Mouse (Mus musculus) intestine, postnatal 0 days (tissue): ENCODE data around the gene Tspan14. TPM values are rescaled to one million over a fixed set of nuclear protein-coding genes. Genes with fewer than 3 reads are reported as not detected.
A peak's percentile ranks its signal among the peaks of the same experiment; 100 is the strongest.

Experiments used
- ATAC-seq: fragments of 200-750 bp; cut with Nextera tagmentation; 2 replicates; pipeline ENCODE4 v1.8.0; 2017; ENCODE audit warnings: mild to moderate bottlenecking, moderate TSS enrichment, moderate library complexity
- H3K27ac ChIP-seq: fragments of 300-500 bp; sonication (generic); 2 replicates; pipeline ENCODE4 v1.5.1; 2014; ENCODE audit warnings: mild to moderate bottlenecking, low read depth, low read length, moderate library complexity
- H3K27me3 ChIP-seq: fragments of 300-500 bp; sonication (generic); replicated peaks from 2 replicates; pipeline ENCODE4 v1.6.1; 2014; ENCODE audit warnings: low read length, mixed read lengths; ENCODE audit not compliant: control insufficient read depth, insufficient read depth
- H3K36me3 ChIP-seq: fragments of 300-500 bp; sonication (generic); 2 replicates; pipeline ENCODE4 v1.6.1; 2014; ENCODE audit warnings: mild to moderate bottlenecking, moderate library complexity; ENCODE audit not compliant: control insufficient read depth, insufficient read depth
- H3K4me1 ChIP-seq: fragments of 300-500 bp; sonication (generic); replicated peaks from 2 replicates; pipeline ENCODE4 v1.6.1; 2014; ENCODE audit warnings: antibody characterized with exemption, low read length, mixed read lengths; ENCODE audit not compliant: control insufficient read depth, insufficient read depth
- H3K4me2 ChIP-seq: fragments of 300-500 bp; sonication (generic); replicated peaks from 2 replicates; pipeline ENCODE4 v1.6.1; 2014; ENCODE audit warnings: low read depth, mild to moderate bottlenecking, moderate library complexity
- H3K4me3 ChIP-seq: fragments of 300-500 bp; sonication (generic); 2 replicates; pipeline ENCODE4 v1.5.1; 2014; ENCODE audit warnings: low read depth, low read length
- H3K9ac ChIP-seq: fragments of 300-500 bp; sonication (generic); 2 replicates; pipeline ENCODE4 v1.6.1; 2014; ENCODE audit warnings: mild to moderate bottlenecking, low read depth, low read length
- H3K9me3 ChIP-seq: fragments of 300-500 bp; sonication (generic); 2 replicates; pipeline ENCODE4 v1.6.1; 2016; ENCODE audit warnings: mixed run types; ENCODE audit not compliant: control insufficient read depth
- CTCF ChIP-seq: sonication (generic); IDR thresholded peaks from 2 replicates; pipeline ENCODE4 v1.5.1; 2016; ENCODE audit warnings: low read depth, mild to moderate bottlenecking, control low read depth, antibody characterized with exemption, moderate library complexity
- WGBS: fragments of 180-500 bp; shearing (Covaris S2); extraction: QIAGEN DNeasy Blood & Tissue Kit; methylation state at CpG from one replicate; pipeline ENCODE4 v1.1.7; 2014; 5-methylcytosine and 5-hydroxymethylcytosine counted together
- polyA plus RNA-seq: library from polyadenylated mRNA; unstranded; fragments of >200 nt; fragmentation: Nextera tagmentation; extraction: Ambion mirVana; gene quantifications from 2 replicates; pipeline ENCODE4 v1.2.1, GENCODE M21; 2015

Gene Tspan14
- polyA plus RNA-seq, 1 experiment from 2014 or later: 30.5 TPM

- no peak for ATAC-seq
- peaks cover 85% of the 10 kb centered on the region for H3K36me3 ChIP-seq
- no peak overlapping the region for H3K4me3 ChIP-seq
Observed at GRCm38 (mm10) chr14:40911529-40911928, 55.1 kb downstream of the Tspan14 start.

GRCm38 (mm10) chr14:40908763-40909162 is 57.8 kb downstream of the Tspan14 start:
- Histone ChIP-seq H3K27ac (no peak overlapping the region), H3K4me1 (no peaks in the 10 kb centered on the region), H3K9ac (no peak overlapping the region), H3K27me3 (no peaks in the 10 kb centered on the region), H3K4me3 (no peak overlapping the region), H3K36me3 (peaks cover 66% of the 10 kb centered on the region), H3K4me2 (no peak overlapping the region), H3K9me3 (no peaks in the 10 kb centered on the region)
- 90% methylated on average over 9 of the region's 9 CpGs for WGBS
- TF ChIP-seq CTCF: no peak
- no peak for ATAC-seq

More at GRCm38 (mm10) chr14:40911529-40911928, 55.1 kb downstream of the Tspan14 start:
- H3K9ac ChIP-seq: no peak overlapping the region
- no peak overlapping the region for H3K27ac ChIP-seq
- no peak overlapping the region for H3K4me2 ChIP-seq
- no peaks in the 10 kb centered on the region for H3K4me1 ChIP-seq
- no peak for TF ChIP-seq CTCF
- H3K27me3 ChIP-seq: no peaks in the 10 kb centered on the region
- H3K9me3 ChIP-seq: no peaks in the 10 kb centered on the region

DNA sequence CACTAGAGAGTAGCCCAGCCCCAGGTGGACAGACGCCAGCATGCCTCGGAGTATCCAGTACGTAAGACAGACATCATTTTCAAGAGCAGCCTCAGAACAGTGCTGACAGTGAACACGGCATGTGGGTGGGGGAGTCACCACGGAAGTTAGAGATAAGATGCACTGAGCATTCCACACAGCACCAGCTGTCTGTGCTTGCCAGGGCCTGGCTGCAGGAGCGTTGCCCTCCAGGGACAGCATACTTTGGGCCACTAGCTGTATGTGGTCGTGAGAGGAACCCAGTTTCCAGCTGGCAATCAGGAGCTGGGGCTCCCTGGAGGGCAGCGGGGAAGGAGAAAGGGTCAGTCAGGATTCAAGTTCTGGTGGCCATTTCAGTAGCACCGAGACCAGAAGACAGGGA is 59.8 kb downstream of the Tspan14 start:
- Histone ChIP-seq H3K36me3 (peaks cover 54% of the 10 kb centered on the region), H3K4me2 (no peak overlapping the region), H3K4me3 (no peak overlapping the region), H3K9ac (no peak overlapping the region), H3K4me1 (no peaks in the 10 kb centered on the region), H3K9me3 (no peaks in the 10 kb centered on the region), H3K27me3 (no peaks in the 10 kb centered on the region), H3K27ac (no peak overlapping the region)
- WGBS: 74% methylated on average over 9 of the region's 9 CpGs
- no peak for TF ChIP-seq CTCF
- no peak for ATAC-seq

DNA sequence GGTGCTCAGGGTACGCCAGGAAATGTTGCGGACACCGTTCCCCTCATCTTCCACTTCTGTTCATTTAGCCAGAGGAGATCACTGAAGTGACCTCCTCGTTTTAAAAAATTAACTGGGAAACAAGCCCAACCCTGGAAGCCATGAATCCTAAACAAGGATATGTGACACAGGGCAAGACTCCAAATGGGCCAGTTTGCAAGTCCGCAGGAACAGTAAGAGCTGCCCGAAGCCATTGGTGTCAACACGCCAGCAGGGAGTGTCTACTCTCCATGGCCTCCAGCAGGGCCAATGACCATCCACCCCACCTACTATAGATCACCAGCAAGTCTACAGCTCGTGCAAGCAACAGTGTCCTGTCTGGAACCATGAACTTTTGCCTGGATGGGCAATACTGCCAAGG is 60.8 kb downstream of the Tspan14 start:
- no peaks in the 10 kb centered on the region for H3K4me1 ChIP-seq
- no peak overlapping the region for H3K4me3 ChIP-seq
- H3K27me3 ChIP-seq: no peaks in the 10 kb centered on the region
- no peaks in the 10 kb centered on the region for H3K9me3 ChIP-seq
- peaks cover 44% of the 10 kb centered on the region for H3K36me3 ChIP-seq
- no peak for ATAC-seq
- no peak overlapping the region for H3K27ac ChIP-seq
- 88% methylated on average over 8 of the region's 8 CpGs for WGBS
- no peak for TF ChIP-seq CTCF
- no peak overlapping the region for H3K9ac ChIP-seq
- H3K4me2 ChIP-seq: no peak overlapping the region

GRCm38 (mm10) chr14:40902307-40903055 is 64.1 kb downstream of the Tspan14 start:
- Histone ChIP-seq H3K4me3 (no peak overlapping the region), H3K36me3 (peaks cover 14% of the 10 kb centered on the region), H3K4me1 (no peaks in the 10 kb centered on the region), H3K9me3 (no peaks in the 10 kb centered on the region), H3K27me3 (no peaks in the 10 kb centered on the region), H3K9ac (no peak overlapping the region), H3K4me2 (no peak overlapping the region), H3K27ac (no peak overlapping the region)
- no peak for TF ChIP-seq CTCF
- 67% methylated on average over 12 of the region's 12 CpGs for WGBS
- ATAC-seq: no peak

GRCm38 (mm10) chr14:40900267-40900666 is 66.3 kb downstream of the Tspan14 start:
- H3K4me3 ChIP-seq: no peak overlapping the region
- TF ChIP-seq CTCF: no peak
- H3K4me1 ChIP-seq: no peaks in the 10 kb centered on the region
- WGBS: 69% methylated on average over 2 of the region's 2 CpGs
- H3K9me3 ChIP-seq: no peaks in the 10 kb centered on the region
- H3K36me3 ChIP-seq: peaks cover 4% of the 10 kb centered on the region; the same call in 1 of the 2 replicates
- no peak overlapping the region for H3K4me2 ChIP-seq
- no peak overlapping the region for H3K27ac ChIP-seq
- H3K9ac ChIP-seq: no peak overlapping the region
- no peaks in the 10 kb centered on the region for H3K27me3 ChIP-seq
- ATAC-seq: no peak

- no peaks in the 10 kb centered on the region for H3K27me3 ChIP-seq
- H3K9ac ChIP-seq: no peak overlapping the region
- H3K9me3 ChIP-seq: no peaks in the 10 kb centered on the region
- peaks cover 2% of the 10 kb centered on the region; the same call in 1 of the 2 replicates for H3K4me1 ChIP-seq
- no peaks in the 10 kb centered on the region for H3K36me3 ChIP-seq
- WGBS: 40% methylated on average over 3 of the region's 3 CpGs
- ATAC-seq: peak; percentile 70
- no peak for TF ChIP-seq CTCF
- no peak overlapping the region for H3K4me2 ChIP-seq
- H3K27ac ChIP-seq: no peak overlapping the region
- no peak overlapping the region for H3K4me3 ChIP-seq
Observed at GRCm38 (mm10) chr14:40897916-40898315, 68.7 kb downstream of the Tspan14 start.
